Mouse (Mus musculus) heart, embryonic 11.5 days (tissue): ENCODE results near the gene Ech1. TPM values are rescaled to one million over a fixed set of nuclear protein-coding genes. Genes with fewer than 3 reads are reported as not detected.

Experiments
- ATAC-seq: fragments of 200-750 bp; cut with Nextera tagmentation; replicated peaks from 2 replicates; pipeline ENCODE4 v1.8.0; 2017; ENCODE audit warnings: moderate library complexity; ENCODE audit not compliant: insufficient number of reproducible peaks, low FRiP score, low TSS enrichment
- H3K27ac ChIP-seq: fragments of 300-500 bp; sonication (generic); 2 replicates; pipeline ENCODE4 v1.5.1; 2014; ENCODE audit warnings: mild to moderate bottlenecking, low read depth, low read length
- H3K27me3 ChIP-seq: fragments of 300-500 bp; sonication (generic); 2 replicates; pipeline ENCODE4 v1.6.1; 2014; ENCODE audit warnings: mild to moderate bottlenecking, low read length, mixed read lengths; ENCODE audit not compliant: control insufficient read depth, insufficient read depth
- H3K36me3 ChIP-seq: fragments of 300-500 bp; sonication (generic); 2 replicates; pipeline ENCODE4 v1.6.1; 2014; ENCODE audit warnings: mild to moderate bottlenecking, low read length, moderate library complexity, mixed read lengths; ENCODE audit not compliant: control insufficient read depth, insufficient read depth
- H3K4me1 ChIP-seq: fragments of 300-500 bp; sonication (generic); 2 replicates; pipeline ENCODE4 v1.6.1; 2014; ENCODE audit warnings: low read length; ENCODE audit not compliant: control insufficient read depth, insufficient read depth
- H3K4me2 ChIP-seq: fragments of 300-500 bp; sonication (generic); 2 replicates; pipeline ENCODE4 v1.6.1; 2014; ENCODE audit warnings: mild to moderate bottlenecking, moderate library complexity
- H3K4me3 ChIP-seq: fragments of 300-500 bp; sonication (generic); 2 replicates; pipeline ENCODE4 v1.5.1; 2014; ENCODE audit warnings: low read depth, low read length
- H3K9ac ChIP-seq: fragments of 300-500 bp; sonication (generic); 2 replicates; pipeline ENCODE4 v1.6.1; 2014; ENCODE audit warnings: mild to moderate bottlenecking, low read depth, low read length, moderate library complexity
- H3K9me3 ChIP-seq: fragments of 300-500 bp; sonication (generic); replicated peaks from 2 replicates; pipeline ENCODE4 v1.6.1; 2016; ENCODE audit warnings: low read length; ENCODE audit not compliant: control insufficient read depth
- WGBS: fragments of 180-500 bp; shearing (Covaris S2); extraction: QIAGEN DNeasy Blood & Tissue Kit; methylation state at CpG from one replicate; pipeline ENCODE4 v1.1.7; 2014; ENCODE audit not compliant: insufficient replicate concordance; 5-methylcytosine and 5-hydroxymethylcytosine counted together
- polyA plus RNA-seq: library from polyadenylated mRNA; unstranded; fragments of >200 nt; fragmentation: Nextera tagmentation; extraction: Ambion mirVana; gene quantifications from 2 replicates; pipeline ENCODE4 v1.2.1, GENCODE M21; 2014

The Ech1 gene
- polyA plus RNA-seq, 1 experiment from 2014 or later, result 139 TPM

DNA sequence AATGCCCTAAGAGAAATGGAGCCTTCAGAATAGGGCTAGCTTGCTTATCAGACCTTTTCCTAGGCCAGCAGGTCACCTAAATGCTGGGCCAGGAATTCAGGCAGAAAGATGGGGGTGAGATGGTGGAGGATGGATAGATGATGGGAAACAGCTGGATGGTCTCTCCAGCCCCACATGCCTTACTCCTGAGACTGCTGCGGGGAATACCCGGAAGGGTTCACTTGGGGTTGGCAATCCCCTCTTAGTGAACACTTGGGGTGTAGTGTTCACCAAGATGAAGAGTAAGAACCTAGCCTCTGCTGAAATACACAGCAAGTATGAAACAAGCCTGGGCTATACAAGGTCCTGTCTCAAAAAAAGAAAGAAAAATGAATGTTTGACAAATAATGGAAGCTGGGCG lies 35.8 kb upstream of the Ech1 start:
- no peak overlapping the region for H3K27ac ChIP-seq
- H3K4me2 ChIP-seq, result no peak overlapping the region
- WGBS, result 65% methylated on average over 3 of the region's 3 CpGs
- no peak for ATAC-seq
- H3K4me1 ChIP-seq, result no peaks in the 10 kb centered on the region
- no peak overlapping the region for H3K4me3 ChIP-seq
- no peaks in the 10 kb centered on the region; the same call in 1 of the 2 replicates for H3K36me3 ChIP-seq
- H3K9me3 ChIP-seq, result no peaks in the 10 kb centered on the region
- H3K9ac ChIP-seq, result no peak overlapping the region
- no peaks in the 10 kb centered on the region for H3K27me3 ChIP-seq

DNA sequence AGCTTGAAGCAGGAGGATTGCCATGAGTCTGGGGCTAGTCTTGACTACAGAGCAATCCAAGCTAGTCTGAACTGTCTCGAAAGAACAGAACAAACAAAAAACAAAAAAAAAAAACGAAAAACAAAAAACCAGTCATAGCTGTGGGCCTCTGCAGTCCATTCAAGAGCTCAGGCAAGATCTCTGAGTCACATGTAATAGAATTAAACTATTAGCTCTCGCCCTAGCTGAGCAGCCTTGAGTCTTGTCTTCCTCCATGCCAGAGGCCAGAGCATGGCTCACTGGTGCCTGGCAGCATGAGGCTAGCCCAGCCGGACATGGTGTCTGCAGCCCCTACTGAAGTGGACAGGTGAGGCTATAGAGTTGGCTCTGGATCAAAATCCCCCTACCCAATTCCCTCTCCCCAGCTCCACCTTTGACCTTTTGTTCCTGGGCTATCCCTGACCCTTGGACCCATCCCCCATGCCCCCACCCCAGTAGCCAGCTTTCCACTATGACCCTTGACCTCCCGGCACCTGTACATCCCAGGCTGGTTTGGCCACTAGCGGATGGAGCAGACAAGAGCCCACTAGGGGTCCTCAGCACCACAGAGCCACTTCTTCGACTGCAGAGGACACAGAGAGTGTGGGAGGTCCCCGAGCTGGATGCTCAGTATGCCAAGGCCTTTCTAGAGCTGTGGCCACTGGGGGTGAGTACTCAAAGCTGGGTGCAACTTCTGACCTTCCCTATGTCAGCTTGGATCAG lies 34.8 kb upstream of the Ech1 start:
- H3K4me1 ChIP-seq, result no peaks in the 10 kb centered on the region
- H3K27ac ChIP-seq, result no peak overlapping the region
- H3K36me3 ChIP-seq, result no peaks in the 10 kb centered on the region
- ATAC-seq, result 0 out of 2 replicates have a peak, but pooled peaks have one; percentile 33
- H3K4me3 ChIP-seq, result no peak overlapping the region
- WGBS, result 57% methylated on average over 8 of the region's 8 CpGs
- no peak overlapping the region for H3K9ac ChIP-seq
- H3K9me3 ChIP-seq, result no peaks in the 10 kb centered on the region
- H3K4me2 ChIP-seq, result no peak overlapping the region
- H3K27me3 ChIP-seq, result no peaks in the 10 kb centered on the region

GRCm38 (mm10) chr7:28791706-28792105 lies 33.3 kb upstream of the Ech1 start:
- Histone ChIP-seq H3K9ac (no peak overlapping the region), H3K4me2 (no peak overlapping the region), H3K27me3 (no peaks in the 10 kb centered on the region), H3K4me3 (no peak overlapping the region), H3K4me1 (peaks cover 3% of the 10 kb centered on the region; the same call in 1 of the 2 replicates), H3K27ac (no peak overlapping the region), H3K36me3 (no peaks in the 10 kb centered on the region), H3K9me3 (no peaks in the 10 kb centered on the region)
- ATAC-seq, result no peak

GRCm38 (mm10) chr7:28792391-28793185 lies 32.4 kb upstream of the Ech1 start:
- Histone ChIP-seq H3K9ac (0 out of 2 replicates have a peak overlapping the region, but pooled peaks have one; percentile 5), H3K9me3 (no peaks in the 10 kb centered on the region), H3K4me1 (peaks cover 7% of the 10 kb centered on the region; the same call in 1 of the 2 replicates), H3K27me3 (no peaks in the 10 kb centered on the region), H3K36me3 (no peaks in the 10 kb centered on the region), H3K27ac (no peak overlapping the region), H3K4me3 (no peak overlapping the region), H3K4me2 (no peak overlapping the region)
- WGBS, result 63% methylated on average over 12 of the region's 14 CpGs
- ATAC-seq, result no peak

DNA sequence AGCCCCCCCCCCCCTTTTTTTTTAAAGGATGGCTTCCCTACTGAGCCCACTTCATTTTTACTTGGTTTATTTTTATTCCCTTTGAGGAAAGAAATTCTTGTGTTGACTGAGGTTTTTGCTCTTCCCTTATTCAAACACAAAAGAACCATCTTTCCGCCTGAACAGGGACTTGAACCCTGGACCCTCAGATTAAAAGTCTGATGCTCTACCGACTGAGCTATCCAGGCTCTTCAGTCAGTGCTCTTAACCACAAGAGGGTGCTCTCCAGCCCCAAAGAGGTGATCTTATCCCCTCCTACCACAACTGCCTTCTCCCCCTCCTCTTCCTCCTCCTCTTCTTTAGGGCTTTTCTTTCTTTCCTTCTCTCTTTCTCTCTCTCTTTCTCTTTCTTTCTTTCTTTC lies 31.2 kb upstream of the Ech1 start:
- H3K9ac ChIP-seq, result no peak overlapping the region
- no peak overlapping the region for H3K4me2 ChIP-seq
- peaks cover 7% of the 10 kb centered on the region; the same call in 1 of the 2 replicates for H3K4me1 ChIP-seq
- 23% methylated on average over 2 of the region's 2 CpGs for WGBS
- no peaks in the 10 kb centered on the region for H3K27me3 ChIP-seq
- H3K9me3 ChIP-seq, result no peaks in the 10 kb centered on the region
- no peak overlapping the region for H3K27ac ChIP-seq
- H3K4me3 ChIP-seq, result no peak overlapping the region
- no peaks in the 10 kb centered on the region for H3K36me3 ChIP-seq
- no peak for ATAC-seq

DNA sequence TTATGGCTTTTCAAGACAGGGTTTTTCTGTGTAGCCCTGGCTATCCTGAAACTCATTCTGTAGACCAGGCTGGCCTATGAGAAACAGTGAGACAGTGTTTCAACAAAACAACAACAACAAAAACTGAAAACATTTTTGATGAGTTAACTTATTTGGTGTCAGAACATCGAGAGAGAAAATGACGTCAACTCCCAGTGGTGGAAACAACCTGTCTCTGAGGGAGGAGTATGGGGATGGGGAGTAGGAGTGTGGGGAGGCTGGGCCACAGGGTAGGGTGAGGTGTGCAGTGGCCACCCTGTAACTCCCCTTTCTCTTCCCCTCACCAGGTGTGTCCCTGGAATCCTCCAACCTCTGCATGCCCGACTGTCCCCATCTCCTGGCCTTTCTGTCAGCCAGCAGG lies 30.5 kb upstream of the Ech1 start:
- Histone ChIP-seq H3K27ac (no peak overlapping the region), H3K36me3 (no peaks in the 10 kb centered on the region), H3K4me2 (no peak overlapping the region), H3K27me3 (no peaks in the 10 kb centered on the region), H3K9me3 (no peaks in the 10 kb centered on the region), H3K4me1 (peaks cover 7% of the 10 kb centered on the region; the same call in 1 of the 2 replicates), H3K4me3 (no peak overlapping the region), H3K9ac (no peak overlapping the region)
- 73% methylated on average over 3 of the region's 3 CpGs for WGBS
- ATAC-seq, result no peak

DNA sequence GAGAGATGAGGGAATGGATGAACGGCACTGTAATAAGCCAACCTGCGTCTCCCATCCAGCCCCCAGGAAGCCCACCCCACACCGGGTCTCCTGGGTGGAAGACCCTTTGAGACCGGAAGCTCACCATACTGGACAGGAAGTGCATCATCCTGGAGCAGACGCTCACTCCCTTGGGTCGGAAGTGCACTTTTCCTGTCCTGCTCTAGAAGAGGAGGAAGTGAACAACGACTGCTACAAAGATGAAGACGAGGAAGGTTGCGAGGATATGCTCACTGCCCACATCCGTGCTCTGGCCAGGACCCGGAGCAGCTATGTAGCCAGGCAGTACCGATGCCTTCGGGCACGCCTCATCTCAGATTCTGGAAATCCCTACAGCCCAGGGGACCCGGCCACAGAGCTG lies 29.2 kb upstream of the Ech1 start:
- Histone ChIP-seq H3K4me2 (peak overlapping the region; percentile 64), H3K4me1 (peaks cover 7% of the 10 kb centered on the region; the same call in 1 of the 2 replicates), H3K27me3 (no peaks in the 10 kb centered on the region), H3K4me3 (no peak overlapping the region; the same call in 1 of the 2 replicates), H3K9me3 (no peaks in the 10 kb centered on the region), H3K36me3 (no peaks in the 10 kb centered on the region), H3K27ac (no peak overlapping the region), H3K9ac (peak overlapping the region; percentile 71; the same call in 1 of the 2 replicates)
- 63% methylated on average over 15 of the region's 15 CpGs for WGBS
- no peak for ATAC-seq

DNA sequence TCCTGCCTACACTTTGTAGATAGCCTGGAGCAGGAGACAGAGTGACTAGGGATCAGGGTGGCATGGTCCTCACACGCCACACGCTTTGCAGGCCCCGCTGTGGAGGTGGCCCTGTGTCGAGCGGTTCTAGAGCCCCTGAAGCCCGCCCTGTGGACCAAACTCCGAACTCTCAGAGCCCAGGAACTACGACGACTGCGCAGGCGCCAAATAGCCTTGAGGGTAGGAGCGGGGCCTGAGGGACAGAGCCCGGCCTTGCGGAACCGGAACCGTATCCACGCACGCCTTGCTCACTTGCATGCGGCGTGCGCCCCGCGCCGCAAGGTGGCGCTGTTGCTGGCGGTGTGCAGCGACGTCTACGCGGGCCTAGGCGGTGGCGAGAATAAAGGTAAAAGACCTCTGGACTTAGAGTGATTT lies 28.4 kb upstream of the Ech1 start:
- Histone ChIP-seq H3K27ac (peak overlapping the region; percentile 59; the same call in 1 of the 2 replicates), H3K4me1 (peaks cover 7% of the 10 kb centered on the region; the same call in 1 of the 2 replicates)

More for the DNA sequence above, 28.4 kb upstream of the Ech1 start:
- no peaks in the 10 kb centered on the region for H3K27me3 ChIP-seq
- H3K9me3 ChIP-seq, result no peaks in the 10 kb centered on the region
- no peaks in the 10 kb centered on the region for H3K36me3 ChIP-seq
- peak overlapping the region; percentile 71; the same call in 1 of the 2 replicates for H3K9ac ChIP-seq
- H3K4me2 ChIP-seq, result peak overlapping the region; percentile 64
- H3K4me3 ChIP-seq, result peak overlapping the region; percentile 28
- WGBS, result 15% methylated on average over 32 of the region's 32 CpGs
- ATAC-seq, result peak; percentile 63
